Mouse (Mus musculus) hindbrain, postnatal 0 days (tissue): ENCODE results near the gene Krt33a. TPM values are rescaled to one million over a fixed set of nuclear protein-coding genes. Genes with fewer than 3 reads are reported as not detected.

Experiments used
- ATAC-seq: fragments of 200-750 bp; cut with Nextera tagmentation; 2 replicates; pipeline ENCODE4 v1.8.0; 2017; ENCODE audit warnings: mild to moderate bottlenecking, moderate TSS enrichment, moderate library complexity
- DNase-seq: peaks from one replicate; pipeline ENCODE4 v3.0.0-alpha.2; 2015; ENCODE audit warnings: low spot score
- H3K27ac ChIP-seq: fragments of 300-500 bp; sonication (generic); 2 replicates; pipeline ENCODE4 v1.5.1; 2014; ENCODE audit warnings: mild to moderate bottlenecking
- H3K27me3 ChIP-seq: fragments of 300-500 bp; sonication (generic); 2 replicates; pipeline ENCODE4 v1.6.1; 2014; ENCODE audit warnings: low read length, mixed read lengths; ENCODE audit not compliant: insufficient read depth
- H3K36me3 ChIP-seq: fragments of 300-500 bp; sonication (generic); 2 replicates; pipeline ENCODE4 v1.6.1; 2014; ENCODE audit warnings: low read length, mixed read lengths; ENCODE audit not compliant: insufficient read depth
- H3K4me1 ChIP-seq: fragments of 300-500 bp; sonication (generic); 2 replicates; pipeline ENCODE4 v1.6.1; 2014; ENCODE audit warnings: antibody characterized with exemption, low read length, mixed read lengths; ENCODE audit not compliant: insufficient read depth
- H3K4me2 ChIP-seq: fragments of 300-500 bp; sonication (generic); 2 replicates; pipeline ENCODE4 v1.6.1; 2014; ENCODE audit warnings: low read depth, mild to moderate bottlenecking, low read length, moderate library complexity, mixed read lengths
- H3K4me3 ChIP-seq: fragments of 300-500 bp; sonication (generic); 2 replicates; pipeline ENCODE4 v1.5.1; 2014; ENCODE audit warnings: low read length
- H3K9ac ChIP-seq: fragments of 300-500 bp; sonication (generic); replicated peaks from 2 replicates; pipeline ENCODE4 v1.6.1; 2014; ENCODE audit warnings: mild to moderate bottlenecking, low read length, moderate library complexity, mixed read lengths
- H3K9me3 ChIP-seq: fragments of 300-500 bp; sonication (generic); 2 replicates; pipeline ENCODE4 v1.6.1; 2016; ENCODE audit warnings: low read length, mixed read lengths
- CTCF ChIP-seq: IDR thresholded peaks from 2 replicates; pipeline ENCODE4 v1.5.1; 2016; ENCODE audit warnings: antibody characterized with exemption, control low read depth, low read depth
- WGBS: fragments of 180-500 bp; shearing (Covaris S2); extraction: QIAGEN DNeasy Blood & Tissue Kit; methylation state at CpG from one replicate; pipeline ENCODE4 v1.1.7; 2014; 5-methylcytosine and 5-hydroxymethylcytosine counted together
- polyA plus RNA-seq: library from polyadenylated mRNA; unstranded; fragments of >200 nt; fragmentation: Nextera tagmentation; extraction: Ambion mirVana; gene quantifications from 2 replicates; pipeline ENCODE4 v1.2.1, GENCODE M21; 2015
- total RNA-seq: library from RNA; depleted of rRNA; stranded (reverse); fragments of >200 nt; gene quantifications from 2 replicates; pipeline ENCODE4 v1.2.3, GENCODE M21; 2014; rRNA removed

Krt33a gene
- total and polyA plus RNA-seq, 2 experiments from 2014 or later: not detected

DNA sequence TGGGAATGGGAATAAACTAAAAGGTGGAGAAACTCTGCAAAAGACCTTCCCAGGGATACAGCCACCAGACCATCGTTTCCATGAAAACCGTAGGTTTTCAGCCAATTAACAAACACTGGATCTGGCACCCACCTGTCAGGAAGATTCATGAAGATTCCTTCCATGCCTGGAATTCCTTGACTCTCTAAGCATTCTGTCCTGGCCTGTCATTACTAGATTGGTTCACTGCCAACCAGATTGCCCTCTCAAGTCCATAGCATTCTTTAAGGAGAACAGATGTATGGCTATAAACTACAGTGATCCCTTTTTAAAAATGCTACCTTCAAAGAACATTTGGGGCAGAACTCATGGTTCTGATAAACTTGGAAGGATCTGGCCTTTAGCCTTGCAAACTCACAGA, 50.1 kb downstream of the Krt33a start:
- H3K9ac ChIP-seq: no peak overlapping the region
- H3K4me2 ChIP-seq: no peak overlapping the region
- no peak overlapping the region for H3K27ac ChIP-seq
- TF ChIP-seq CTCF: no peak
- 77% methylated on average over 2 of the region's 2 CpGs for WGBS
- no peaks in the 10 kb centered on the region for H3K27me3 ChIP-seq
- no peaks in the 10 kb centered on the region for H3K36me3 ChIP-seq
- no peaks in the 10 kb centered on the region for H3K9me3 ChIP-seq
- H3K4me1 ChIP-seq: no peaks in the 10 kb centered on the region
- H3K4me3 ChIP-seq: no peak overlapping the region
- DNase-seq (no peak), ATAC-seq (no peak)

DNA sequence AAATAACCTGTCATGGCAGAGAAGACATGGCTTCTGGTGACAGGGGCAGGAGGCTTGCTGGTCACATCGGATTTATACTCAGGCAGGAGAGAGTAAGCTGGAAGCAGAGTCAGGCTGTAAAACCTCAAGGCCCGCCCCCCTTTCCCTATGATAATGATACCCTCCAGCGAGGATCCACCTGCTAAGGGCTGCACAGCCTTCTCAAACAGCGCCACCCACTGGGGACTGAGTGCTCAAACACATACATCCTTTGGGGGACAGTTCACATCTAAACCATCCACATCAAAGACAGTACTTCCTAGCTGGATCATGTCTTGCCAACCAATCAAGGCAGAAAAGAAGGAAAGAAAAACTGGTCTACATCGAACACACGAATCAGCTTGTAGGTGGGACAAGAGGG, 51.8 kb downstream of the Krt33a start:
- Histone ChIP-seq H3K4me2 (no peak overlapping the region), H3K4me3 (no peak overlapping the region), H3K4me1 (no peaks in the 10 kb centered on the region), H3K9me3 (no peaks in the 10 kb centered on the region), H3K36me3 (no peaks in the 10 kb centered on the region), H3K9ac (no peak overlapping the region), H3K27me3 (no peaks in the 10 kb centered on the region), H3K27ac (no peak overlapping the region)
- 0 out of 2 replicates have a peak, but pooled peaks have one; percentile 6 for TF ChIP-seq CTCF
- ATAC-seq (no peak), DNase-seq (no peak)
- WGBS: 51% methylated on average over 6 of the region's 6 CpGs

Other genes with a start within 250 kb of the Krt33a start
Only the 30 nearest of the 34 such genes appear.
- not detected in 2 replicates for gene Krtap4-9, start 231.0 kb downstream of the Krt33a start, total RNA-seq
- not detected in 2 replicates for gene Krtap4-9, start 231.0 kb downstream of the Krt33a start, polyA plus RNA-seq
- not detected in 2 replicates for gene Gm11596, start 222.7 kb downstream of the Krt33a start, total RNA-seq
- gene Gm11596, start 222.7 kb downstream of the Krt33a start, polyA plus RNA-seq: not detected in 2 replicates
- gene Gm11569, start 217.3 kb downstream of the Krt33a start, total RNA-seq: not detected in 2 replicates
- gene Gm11569, start 217.3 kb downstream of the Krt33a start, polyA plus RNA-seq: not detected in 2 replicates
- not detected in 2 replicates for gene Gm11554, start 211.8 kb downstream of the Krt33a start, total RNA-seq
- not detected in 2 replicates for gene Gm11554, start 211.8 kb downstream of the Krt33a start, polyA plus RNA-seq
- gene Krtap4-13, start 206.3 kb downstream of the Krt33a start, total RNA-seq: not detected in 2 replicates
- not detected in 2 replicates for gene Krtap4-13, start 206.3 kb downstream of the Krt33a start, polyA plus RNA-seq
- gene Gm11564, start 200.5 kb downstream of the Krt33a start, total RNA-seq: not detected in 2 replicates
- not detected in 2 replicates for gene Gm11564, start 200.5 kb downstream of the Krt33a start, polyA plus RNA-seq
- gene 2300003K06Rik, start 178.1 kb downstream of the Krt33a start, total RNA-seq: not detected in 2 replicates
- not detected in 2 replicates for gene 2300003K06Rik, start 178.1 kb downstream of the Krt33a start, polyA plus RNA-seq
- gene Krtap4-16, start 164.6 kb downstream of the Krt33a start, total RNA-seq: not detected in 2 replicates
- not detected in 2 replicates for gene Krtap4-16, start 164.6 kb downstream of the Krt33a start, polyA plus RNA-seq
- not detected in 2 replicates for gene Gm11568, start 158.3 kb downstream of the Krt33a start, total RNA-seq
- gene Gm11568, start 158.3 kb downstream of the Krt33a start, polyA plus RNA-seq: not detected in 2 replicates
- not detected in 2 replicates for gene Gm11559, start 151.7 kb downstream of the Krt33a start, total RNA-seq
- gene Gm11559, start 151.7 kb downstream of the Krt33a start, polyA plus RNA-seq: not detected in 2 replicates
- gene Krtap9-1, start 142.8 kb downstream of the Krt33a start, total RNA-seq: not detected in 2 replicates
- not detected in 2 replicates for gene Krtap9-1, start 142.8 kb downstream of the Krt33a start, polyA plus RNA-seq
- gene Gm11567, start 137.0 kb downstream of the Krt33a start, total RNA-seq: not detected in 2 replicates
- gene Gm11567, start 137.0 kb downstream of the Krt33a start, polyA plus RNA-seq: not detected in 2 replicates
- not detected in 2 replicates for gene Krtap31-1, start 108.3 kb downstream of the Krt33a start, total RNA-seq
- not detected in 2 replicates for gene Krtap31-1, start 108.3 kb downstream of the Krt33a start, polyA plus RNA-seq
- not detected in 2 replicates for gene Gm11565, start 101.5 kb downstream of the Krt33a start, total RNA-seq
- gene Gm11565, start 101.5 kb downstream of the Krt33a start, polyA plus RNA-seq: not detected in 2 replicates
- not detected in 2 replicates for gene Krtap31-2, start 79.9 kb downstream of the Krt33a start, total RNA-seq
- not detected in 2 replicates for gene Krtap31-2, start 79.9 kb downstream of the Krt33a start, polyA plus RNA-seq
- not detected in 2 replicates for gene Krtap9-5, start 67.7 kb downstream of the Krt33a start, total RNA-seq
- gene Krtap9-5, start 67.7 kb downstream of the Krt33a start, polyA plus RNA-seq: not detected in 2 replicates
- not detected in 2 replicates for gene Krtap29-1, start 37.2 kb downstream of the Krt33a start, total RNA-seq
- gene Krtap29-1, start 37.2 kb downstream of the Krt33a start, polyA plus RNA-seq: not detected in 2 replicates
- not detected in 2 replicates for gene Krtap16-1, start 29.6 kb downstream of the Krt33a start, total RNA-seq
- gene Krtap16-1, start 29.6 kb downstream of the Krt33a start, polyA plus RNA-seq: 0.09 TPM in 1 of 2 replicates, not detected in the other
- gene Krtap17-1, start 22.2 kb downstream of the Krt33a start, total RNA-seq: 2.6 and 3.0 TPM in 2 replicates
- 1.6 and 1.8 TPM in 2 replicates for gene Krtap17-1, start 22.2 kb downstream of the Krt33a start, polyA plus RNA-seq
- gene Krt33b, start 13.7 kb upstream of the Krt33a start, total RNA-seq: not detected in 2 replicates
- 0.11 and 0.29 TPM in 2 replicates for gene Krt33b, start 13.7 kb upstream of the Krt33a start, polyA plus RNA-seq
- gene Krt34, start 25.3 kb upstream of the Krt33a start, total RNA-seq: not detected in 2 replicates
- gene Krt34, start 25.3 kb upstream of the Krt33a start, polyA plus RNA-seq: 0.11 TPM in 1 of 2 replicates, not detected in the other
- gene Krt31, start 34.3 kb upstream of the Krt33a start, total RNA-seq: not detected in 2 replicates
- not detected in 2 replicates for gene Krt31, start 34.3 kb upstream of the Krt33a start, polyA plus RNA-seq
- gene Krt32, start 72.0 kb upstream of the Krt33a start, total RNA-seq: not detected in 2 replicates
- not detected in 2 replicates for gene Krt32, start 72.0 kb upstream of the Krt33a start, polyA plus RNA-seq
- gene Krt35, start 80.0 kb upstream of the Krt33a start, total RNA-seq: 0.78 TPM in 1 of 2 replicates, not detected in the other
- 0.16 TPM in 2 replicates for gene Krt35, start 80.0 kb upstream of the Krt33a start, polyA plus RNA-seq
- gene Krt36, start 89.4 kb upstream of the Krt33a start, total RNA-seq: not detected in 2 replicates
- 0.14 TPM in 1 of 2 replicates, not detected in the other for gene Krt36, start 89.4 kb upstream of the Krt33a start, polyA plus RNA-seq
- not detected in 2 replicates for gene Krt13, start 105.4 kb upstream of the Krt33a start, total RNA-seq
- gene Krt13, start 105.4 kb upstream of the Krt33a start, polyA plus RNA-seq: 0.13 TPM in 1 of 2 replicates, not detected in the other
- gene Krt15, start 119.7 kb upstream of the Krt33a start, total RNA-seq: 0.25 and 0.68 TPM in 2 replicates
- 0.21 and 0.24 TPM in 2 replicates for gene Krt15, start 119.7 kb upstream of the Krt33a start, polyA plus RNA-seq
- gene Krt19, start 132.5 kb upstream of the Krt33a start, total RNA-seq: 0.65 and 2.7 TPM in 2 replicates
- 3.8 and 4.9 TPM in 2 replicates for gene Krt19, start 132.5 kb upstream of the Krt33a start, polyA plus RNA-seq
- gene Krt9, start 177.0 kb upstream of the Krt33a start, total RNA-seq: 0.05 TPM in 1 of 2 replicates, not detected in the other
- 0.06 and 0.18 TPM in 2 replicates for gene Krt9, start 177.0 kb upstream of the Krt33a start, polyA plus RNA-seq
- gene Krt14, start 191.3 kb upstream of the Krt33a start, total RNA-seq: 0.86 TPM in 1 of 2 replicates, not detected in the other
- 0.55 and 0.79 TPM in 2 replicates for gene Krt14, start 191.3 kb upstream of the Krt33a start, polyA plus RNA-seq